Comparison of ENCODE assay signal across 20 mouse cellular contexts in the genomic region with DNA sequence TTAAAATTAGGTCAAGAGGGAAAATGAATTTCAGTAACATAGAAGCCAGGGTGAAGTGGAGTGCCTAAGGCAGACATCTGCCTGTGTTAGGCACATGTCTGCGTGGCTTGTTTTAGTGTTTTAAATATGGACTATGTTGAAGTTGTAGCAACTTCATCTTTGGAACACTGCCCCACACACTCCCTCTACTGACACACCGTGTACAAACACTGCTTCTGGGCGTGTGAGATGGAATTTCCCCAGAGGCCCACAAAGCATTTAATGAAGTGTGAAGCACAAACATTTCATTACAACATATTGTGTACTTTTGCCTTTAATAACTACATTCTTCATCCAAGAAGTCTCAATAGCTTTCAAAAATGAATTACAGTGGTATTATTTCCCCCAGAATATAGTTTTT.
A peak's percentile ranks its signal among the peaks of the same experiment; 100 is the strongest.
DNase-seq lines count a peak whose midpoint lies in the region; ATAC-seq and TF ChIP-seq lines count a peak whose summit lies in the region.
"Had no signal": no experiment of that assay in that cellular context is flagged by ENCODE, and none has a peak within 500 bp of the region (broad histone marks: within the 10 kb centered on the region; RNA-seq: fewer than 3 reads in every experiment).

No protein-coding gene starts in this region.

- no peaks in the 10 kb centered on the region for H3K36me3 ChIP-seq in lung, postnatal 0 days (ENCODE audit: insufficient read depth, low read length)
- no peaks in the 10 kb centered on the region for H3K36me3 ChIP-seq in stomach, postnatal 0 days (ENCODE audit: control insufficient read depth, insufficient read depth, low read length)
- H3K36me3 ChIP-seq: embryonic facial prominence, embryonic 10.5 days; forebrain, embryonic 15.5 days; heart, embryonic 13.5 days had no signal

- H3K9ac ChIP-seq in lung, postnatal 0 days (replicated peaks; ENCODE audit: low read depth) = no peak overlapping the region
- no peak overlapping the region for H3K9ac ChIP-seq in stomach, postnatal 0 days (ENCODE audit: low read length)
- H3K9ac ChIP-seq: forebrain, embryonic 15.5 days; heart, embryonic 13.5 days; liver, postnatal 0 days had no signal

- peaks cover 4% of the 10 kb centered on the region; the same call in 1 of the 2 replicates for H3K4me1 ChIP-seq in lung, postnatal 0 days (ENCODE audit: insufficient read depth, low read depth, low read length)
- H3K4me1 ChIP-seq in stomach, postnatal 0 days (replicated peaks; ENCODE audit: control insufficient read depth, insufficient read depth) = no peaks in the 10 kb centered on the region
- H3K4me1 ChIP-seq: heart, embryonic 13.5 days had no signal

- no peak overlapping the region for H3K4me2 ChIP-seq in lung, postnatal 0 days (replicated peaks; ENCODE audit: low read depth, low read length)
- H3K4me2 ChIP-seq in stomach, postnatal 0 days (replicated peaks; ENCODE audit: low read depth) = no peak overlapping the region
- H3K4me2 ChIP-seq: forebrain, embryonic 15.5 days; heart, embryonic 13.5 days had no signal

- peak; percentile 28 for DNase-seq in heart, adult 11 months
- DNase-seq in heart, adult 8-10 months (ENCODE audit: low spot score) = no peak
- peak; percentile 40 for DNase-seq in ES-CJ7 (ENCODE audit: low read depth, low spot score)
- DNase-seq in lung, postnatal 0 days (ENCODE audit: low spot score) = peak; percentile 87
- DNase-seq in stomach, postnatal 0 days (ENCODE audit: low spot score) = no peak
- no peak for DNase-seq in urinary bladder, postnatal 25 days (ENCODE audit: low spot score)
- DNase-seq in embryo, embryonic 9.5 days (ENCODE audit: extremely low spot score) = no peak
- DNase-seq: adrenal gland, postnatal 14 days; cerebellum, adult 9-10 months; gastrocnemius, postnatal 14 days; heart, adult 18-20 months; heart, postnatal 14 days; kidney, adult 18-20 months; left cerebral cortex, postnatal 4 days; liver, postnatal 0 days; midbrain, embryonic 14.5 days; thymus, postnatal 25 days had no signal

- WGBS in lung, postnatal 0 days = 37% methylated on average over 3 of the region's 3 CpGs
- WGBS in stomach, postnatal 0 days = 43% methylated on average over 3 of the region's 3 CpGs

- no peak overlapping the region for H3K27ac ChIP-seq in lung, postnatal 0 days (ENCODE audit: low read length)
- H3K27ac ChIP-seq in stomach, postnatal 0 days (replicated peaks) = no peak overlapping the region
- H3K27ac ChIP-seq: embryonic facial prominence, embryonic 10.5 days; forebrain, embryonic 15.5 days; heart, embryonic 13.5 days had no signal

- H3K4me3 ChIP-seq in lung, postnatal 0 days (ENCODE audit: low read depth, low read length) = no peak overlapping the region
- no peak overlapping the region for H3K4me3 ChIP-seq in stomach, postnatal 0 days (ENCODE audit: low read depth, low read length)
- H3K4me3 ChIP-seq: embryonic facial prominence, embryonic 10.5 days; forebrain, embryonic 15.5 days; heart, embryonic 13.5 days had no signal

- ATAC-seq in lung, postnatal 0 days = peak; percentile 67
- no peak for ATAC-seq in stomach, postnatal 0 days (ENCODE audit: low FRiP score, low TSS enrichment)
- ATAC-seq: liver, postnatal 0 days had no signal

- TF ChIP-seq EP300 in lung, postnatal 0 days (IDR thresholded peaks at IDR 0.05) = no peak
- TF ChIP-seq EP300 in stomach, postnatal 0 days (optimal IDR thresholded peaks at IDR 0.05) = no peak

- H3K9me3 ChIP-seq in lung, postnatal 0 days (ENCODE audit: low read length) = no peaks in the 10 kb centered on the region
- no peaks in the 10 kb centered on the region for H3K9me3 ChIP-seq in stomach, postnatal 0 days (ENCODE audit: control insufficient read depth, low read length)
- H3K9me3 ChIP-seq: embryonic facial prominence, embryonic 10.5 days; forebrain, embryonic 15.5 days; heart, embryonic 13.5 days had no signal

- no peaks in the 10 kb centered on the region for H3K27me3 ChIP-seq in lung, postnatal 0 days (replicated peaks; ENCODE audit: insufficient read depth, low read length)
- H3K27me3 ChIP-seq in stomach, postnatal 0 days (ENCODE audit: control insufficient read depth, insufficient read depth, low read length) = no peaks in the 10 kb centered on the region
- H3K27me3 ChIP-seq: forebrain, embryonic 15.5 days; heart, embryonic 13.5 days had no signal

- peak; percentile 52 for TF ChIP-seq CTCF in lung, postnatal 0 days (IDR thresholded peaks at IDR 0.05)
- peak; percentile 33 for TF ChIP-seq CTCF in stomach, postnatal 0 days (IDR thresholded peaks at IDR 0.05; ENCODE audit: low read depth)

Comparison
In these comparisons a context has a peak if more than half of its experiments do, and no peak if none do; other contexts are left out.
1. DNase-seq: peak in heart, adult 11 months (single experiment), ES-CJ7 (single experiment) and lung, postnatal 0 days (single experiment); none in heart, adult 8-10 months (single experiment), stomach, postnatal 0 days (single experiment), urinary bladder, postnatal 25 days (single experiment) and embryo, embryonic 9.5 days (single experiment).